Mouse (Mus musculus) midbrain, embryonic 12.5 days (tissue): ENCODE measurements around the gene Arhgap33. TPM values are rescaled to one million over a fixed set of nuclear protein-coding genes. Genes with fewer than 3 reads are reported as not detected.
A peak's percentile ranks its signal among the peaks of the same experiment; 100 is the strongest.

Experiments used
- ATAC-seq: fragments of 200-750 bp; cut with Nextera tagmentation; 2 replicates; pipeline ENCODE4 v1.8.0; 2017; ENCODE audit warnings: low read depth, moderate TSS enrichment, moderate library complexity; ENCODE audit not compliant: low FRiP score
- H3K27ac ChIP-seq: fragments of 300-500 bp; sonication (generic); replicated peaks from 2 replicates; pipeline ENCODE4 v1.5.1; 2016; ENCODE audit warnings: mild to moderate bottlenecking
- H3K27me3 ChIP-seq: fragments of 300-500 bp; sonication (generic); 2 replicates; pipeline ENCODE4 v1.6.1; 2016; ENCODE audit warnings: mild to moderate bottlenecking
- H3K36me3 ChIP-seq: fragments of 300-500 bp; sonication (generic); 2 replicates; pipeline ENCODE4 v1.6.1; 2016
- H3K4me1 ChIP-seq: fragments of 300-500 bp; sonication (generic); 2 replicates; pipeline ENCODE4 v1.6.1; 2016
- H3K4me2 ChIP-seq: fragments of 300-500 bp; sonication (generic); replicated peaks from 2 replicates; pipeline ENCODE4 v1.6.1; 2016; ENCODE audit warnings: mild to moderate bottlenecking, moderate library complexity
- H3K4me3 ChIP-seq: fragments of 300-500 bp; sonication (generic); 2 replicates; pipeline ENCODE4 v1.5.1; 2016; ENCODE audit warnings: mild to moderate bottlenecking
- H3K9ac ChIP-seq: fragments of 300-500 bp; sonication (generic); replicated peaks from 2 replicates; pipeline ENCODE4 v1.6.1; 2016; ENCODE audit warnings: mild to moderate bottlenecking, moderate library complexity
- H3K9me3 ChIP-seq: fragments of 300-500 bp; sonication (generic); 2 replicates; pipeline ENCODE4 v1.6.1; 2016; ENCODE audit warnings: mild to moderate bottlenecking
- WGBS: fragments of 180-500 bp; shearing (Covaris S2); methylation state at CpG from one replicate; pipeline ENCODE4 v1.1.7; 2016; 5-methylcytosine and 5-hydroxymethylcytosine counted together
- polyA plus RNA-seq: library from polyadenylated mRNA; unstranded; fragments of >200 nt; fragmentation: Nextera tagmentation; extraction: Ambion mirVana; gene quantifications from 2 replicates; pipeline ENCODE4 v1.2.1, GENCODE M21; 2016

The Arhgap33 gene
- polyA plus RNA-seq, 1 experiment from 2014 or later: 96.3 TPM

GRCm38 (mm10) chr7:30562526-30563116 is 27.8 kb upstream of the Arhgap33 start:
- H3K27me3 ChIP-seq: no peaks in the 10 kb centered on the region
- peaks cover 23% of the 10 kb centered on the region for H3K36me3 ChIP-seq
- H3K4me2 ChIP-seq: peak overlapping the region; percentile 77
- H3K4me1 ChIP-seq: peaks cover 34% of the 10 kb centered on the region
- peak overlapping the region; percentile 92 for H3K27ac ChIP-seq
- peak overlapping the region; percentile 76 for H3K4me3 ChIP-seq
- H3K9ac ChIP-seq: peak overlapping the region; percentile 71
- 3% methylated on average over 27 of the region's 27 CpGs for WGBS
- peak; percentile 5; the same call in 1 of the 2 replicates for ATAC-seq
- no peaks in the 10 kb centered on the region for H3K9me3 ChIP-seq

- H3K9me3 ChIP-seq: no peaks in the 10 kb centered on the region
- H3K4me1 ChIP-seq: peaks cover 34% of the 10 kb centered on the region
- no peak overlapping the region for H3K4me3 ChIP-seq
- 78% methylated on average over 2 of the region's 2 CpGs for WGBS
- no peak for ATAC-seq
- no peak overlapping the region for H3K9ac ChIP-seq
- no peak overlapping the region for H3K27ac ChIP-seq
- H3K27me3 ChIP-seq: no peaks in the 10 kb centered on the region
- no peak overlapping the region for H3K4me2 ChIP-seq
- H3K36me3 ChIP-seq: peaks cover 22% of the 10 kb centered on the region
Measured at GRCm38 (mm10) chr7:30560296-30560695, 25.4 kb upstream of the Arhgap33 start.

- H3K4me2 ChIP-seq: peak within 1 kb of the TSS; percentile 97
- peak within 1 kb of the TSS; percentile 35; the same call in 1 of the 2 replicates for H3K27ac ChIP-seq
- peak within 1 kb of the TSS; percentile 64 for H3K4me3 ChIP-seq
- H3K9me3 ChIP-seq: no peaks in the 10 kb centered on the region
- peak within 1 kb of the TSS; percentile 76 for H3K9ac ChIP-seq
- H3K36me3 ChIP-seq: peaks cover 30% of the 10 kb centered on the region
- peak; percentile 84 for ATAC-seq
- WGBS: under 1% methylated on average over 20 of the region's 20 CpGs
- H3K27me3 ChIP-seq: no peaks in the 10 kb centered on the region
- peaks cover 34% of the 10 kb centered on the region for H3K4me1 ChIP-seq
Measured at GRCm38 (mm10) chr7:30559443-30559954, 24.6 kb upstream of the Arhgap33 start, which contains the start of gene Lin37. TSS of gene Lin37 (minus strand) at chr7:30559838.

- 12% methylated on average over 12 of the region's 12 CpGs for WGBS
- Histone ChIP-seq H3K9ac (peak overlapping the region; percentile 76), H3K27me3 (peaks cover 6% of the 10 kb centered on the region; the same call in 1 of the 2 replicates), H3K4me2 (peak overlapping the region; percentile 97), H3K27ac (peak overlapping the region; percentile 35; the same call in 1 of the 2 replicates), H3K9me3 (no peaks in the 10 kb centered on the region), H3K4me1 (peaks cover 28% of the 10 kb centered on the region), H3K4me3 (peak overlapping the region; percentile 64), H3K36me3 (peaks cover 34% of the 10 kb centered on the region)
- 0 out of 2 replicates have a peak, but pooled peaks have one; percentile 0 for ATAC-seq
Measured at GRCm38 (mm10) chr7:30558656-30559442, 24.0 kb upstream of the Arhgap33 start.

GRCm38 (mm10) chr7:30557901-30558514 is 23.1 kb upstream of the Arhgap33 start:
- H3K4me2 ChIP-seq: peak overlapping the region; percentile 97
- H3K27ac ChIP-seq: no peak overlapping the region
- H3K9ac ChIP-seq: no peak overlapping the region
- H3K36me3 ChIP-seq: peaks cover 34% of the 10 kb centered on the region
- 0 out of 2 replicates have a peak overlapping the region, but pooled peaks have one; percentile 64 for H3K4me3 ChIP-seq
- H3K9me3 ChIP-seq: no peaks in the 10 kb centered on the region
- H3K27me3 ChIP-seq: peaks cover 10% of the 10 kb centered on the region; the same call in 1 of the 2 replicates
- WGBS: 87% methylated on average over 13 of the region's 13 CpGs
- no peak for ATAC-seq
- H3K4me1 ChIP-seq: peaks cover 32% of the 10 kb centered on the region

- Histone ChIP-seq H3K36me3 (peaks cover 34% of the 10 kb centered on the region), H3K4me2 (no peak overlapping the region), H3K4me1 (peaks cover 32% of the 10 kb centered on the region), H3K9me3 (no peaks in the 10 kb centered on the region), H3K4me3 (no peak overlapping the region), H3K27ac (no peak overlapping the region), H3K27me3 (peaks cover 10% of the 10 kb centered on the region; the same call in 1 of the 2 replicates), H3K9ac (no peak overlapping the region)
- WGBS: 93% methylated on average over 18 of the region's 18 CpGs
- ATAC-seq: no peak
Measured at GRCm38 (mm10) chr7:30556894-30557536, 22.2 kb upstream of the Arhgap33 start.

- H3K4me3 ChIP-seq: peak overlapping the region; percentile 70
Measured at GRCm38 (mm10) chr7:30553810-30554584, 19.1 kb upstream of the Arhgap33 start.

GRCm38 (mm10) chr7:30553021-30553589 is 18.2 kb upstream of the Arhgap33 start:
- no peak for ATAC-seq
- Histone ChIP-seq H3K4me2 (peak overlapping the region; percentile 89), H3K27me3 (peaks cover 10% of the 10 kb centered on the region; the same call in 1 of the 2 replicates), H3K9me3 (no peaks in the 10 kb centered on the region), H3K4me1 (peaks cover 19% of the 10 kb centered on the region), H3K9ac (peak overlapping the region; percentile 51), H3K36me3 (peaks cover 45% of the 10 kb centered on the region), H3K4me3 (peak overlapping the region; percentile 70), H3K27ac (peak overlapping the region; percentile 66; the same call in 1 of the 2 replicates)
- WGBS: 9% methylated on average over 23 of the region's 23 CpGs

More at GRCm38 (mm10) chr7:30553810-30554584, 19.1 kb upstream of the Arhgap33 start:
- Histone ChIP-seq H3K36me3 (peaks cover 37% of the 10 kb centered on the region), H3K9me3 (no peaks in the 10 kb centered on the region), H3K4me2 (peak overlapping the region; percentile 89), H3K4me1 (peaks cover 28% of the 10 kb centered on the region), H3K9ac (no peak overlapping the region; the same call in 1 of the 2 replicates), H3K27ac (no peak overlapping the region), H3K27me3 (peaks cover 10% of the 10 kb centered on the region; the same call in 1 of the 2 replicates)
- WGBS: 88% methylated on average over 22 of the region's 22 CpGs
- no peak for ATAC-seq

- Histone ChIP-seq H3K4me2 (peak within 1 kb of the TSS; percentile 89), H3K36me3 (peaks cover 49% of the 10 kb centered on the region), H3K9me3 (no peaks in the 10 kb centered on the region), H3K4me3 (peak within 1 kb of the TSS; percentile 70), H3K27ac (peak within 1 kb of the TSS; percentile 91), H3K4me1 (peaks cover 16% of the 10 kb centered on the region), H3K9ac (peak within 1 kb of the TSS; percentile 61), H3K27me3 (peaks cover 10% of the 10 kb centered on the region; the same call in 1 of the 2 replicates)
- WGBS: 2% methylated on average over 44 of the region's 44 CpGs
- peak; percentile 96 for ATAC-seq
Measured at GRCm38 (mm10) chr7:30552102-30553020, 17.5 kb upstream of the Arhgap33 start, which contains the start of the genes Hspb6 and Proser3. TSS of gene Hspb6 (plus strand) at chr7:30552178. TSS of gene Proser3 (minus strand) at chr7:30552299.
